Mouse (Mus musculus) lung, postnatal 0 days (tissue): ENCODE data around the gene Elovl5. TPM values are rescaled to one million over a fixed set of nuclear protein-coding genes. Genes with fewer than 3 reads are reported as not detected.

Experiments used
- ATAC-seq: fragments of 200-750 bp; cut with Nextera tagmentation; 2 replicates; pipeline ENCODE4 v1.8.0; 2017; ENCODE audit warnings: moderate library complexity
- DNase-seq: peaks from one replicate; pipeline ENCODE4 v3.0.0-alpha.2; 2016; ENCODE audit warnings: low spot score
- H3K27ac ChIP-seq: fragments of 300-500 bp; sonication (generic); 2 replicates; pipeline ENCODE4 v1.5.1; 2014; ENCODE audit warnings: antibody characterized with exemption, mild to moderate bottlenecking, low read length, mixed read lengths
- H3K27me3 ChIP-seq: fragments of 300-500 bp; sonication (generic); replicated peaks from 2 replicates; pipeline ENCODE4 v1.6.1; 2014; ENCODE audit warnings: low read length, mixed read lengths; ENCODE audit not compliant: insufficient read depth
- H3K36me3 ChIP-seq: fragments of 300-500 bp; sonication (generic); 2 replicates; pipeline ENCODE4 v1.6.1; 2014; ENCODE audit warnings: low read length, mixed read lengths; ENCODE audit not compliant: insufficient read depth
- H3K4me1 ChIP-seq: fragments of 300-500 bp; sonication (generic); 2 replicates; pipeline ENCODE4 v1.6.1; 2014; ENCODE audit warnings: antibody characterized with exemption, low read depth, low read length, mixed read lengths; ENCODE audit not compliant: insufficient read depth
- H3K4me2 ChIP-seq: fragments of 300-500 bp; sonication (generic); replicated peaks from 2 replicates; pipeline ENCODE4 v1.6.1; 2014; ENCODE audit warnings: low read depth, mild to moderate bottlenecking, low read length, moderate library complexity, mixed read lengths
- H3K4me3 ChIP-seq: fragments of 300-500 bp; sonication (generic); 2 replicates; pipeline ENCODE4 v1.5.1; 2014; ENCODE audit warnings: low read depth, low read length
- H3K9ac ChIP-seq: fragments of 300-500 bp; sonication (generic); replicated peaks from 2 replicates; pipeline ENCODE4 v1.6.1; 2014; ENCODE audit warnings: low read depth, mild to moderate bottlenecking
- H3K9me3 ChIP-seq: fragments of 300-500 bp; sonication (generic); 2 replicates; pipeline ENCODE4 v1.6.1; 2016; ENCODE audit warnings: low read length, mixed read lengths
- CTCF ChIP-seq: IDR thresholded peaks from 2 replicates; pipeline ENCODE4 v1.5.1; 2016; ENCODE audit warnings: antibody characterized with exemption, mild to moderate bottlenecking
- EP300 ChIP-seq: IDR thresholded peaks from 2 replicates; pipeline ENCODE4 v1.6.1; 2016; ENCODE audit warnings: antibody characterized with exemption, mild to moderate bottlenecking, control low read depth
- WGBS: fragments of 180-500 bp; shearing (Covaris S2); extraction: QIAGEN DNeasy Blood & Tissue Kit; methylation state at CpG from one replicate; pipeline ENCODE4 v1.1.7; 2014; 5-methylcytosine and 5-hydroxymethylcytosine counted together
- polyA plus RNA-seq: library from polyadenylated mRNA; unstranded; fragments of >200 nt; fragmentation: Nextera tagmentation; extraction: Ambion mirVana; gene quantifications from 2 replicates; pipeline ENCODE4 v1.2.1, GENCODE M21; 2015

The Elovl5 gene
- polyA plus RNA-seq, 1 experiment from 2014 or later: 213 TPM

DNA sequence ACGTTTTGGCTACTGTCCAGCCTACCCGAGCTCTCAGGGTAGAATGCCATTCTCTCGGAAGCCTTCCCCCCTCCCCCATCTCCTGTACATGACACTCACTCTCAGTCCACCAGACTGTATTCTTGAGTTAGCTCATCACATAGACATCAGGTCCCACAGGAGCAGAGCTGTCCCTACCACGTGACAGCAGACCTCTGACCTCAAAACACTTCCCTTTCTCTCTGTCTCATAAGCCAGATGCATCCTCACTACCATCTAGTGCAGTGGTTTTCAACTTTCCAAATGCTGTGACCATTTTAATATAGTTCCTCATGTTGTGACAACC is 13.7 kb downstream of the Elovl5 start:
- no peak overlapping the region for H3K9ac ChIP-seq
- H3K4me1 ChIP-seq: peaks cover 12% of the 10 kb centered on the region
- peak; percentile 55 for ATAC-seq
- H3K4me2 ChIP-seq: no peak overlapping the region
- no peak overlapping the region for H3K27ac ChIP-seq
- H3K4me3 ChIP-seq: no peak overlapping the region
- H3K27me3 ChIP-seq: no peaks in the 10 kb centered on the region
- H3K9me3 ChIP-seq: no peaks in the 10 kb centered on the region
- DNase-seq: peak; percentile 29
- 16% methylated on average over 4 of the region's 4 CpGs for WGBS
- TF ChIP-seq CTCF (no peak), EP300 (no peak)
- H3K36me3 ChIP-seq: no peaks in the 10 kb centered on the region

GRCm38 (mm10) chr9:77931740-77932139 is 14.6 kb downstream of the Elovl5 start:
- H3K36me3 ChIP-seq: no peaks in the 10 kb centered on the region
- no peak for ATAC-seq
- no peak overlapping the region for H3K27ac ChIP-seq
- H3K4me3 ChIP-seq: no peak overlapping the region
- DNase-seq: no peak
- WGBS: 80% methylated on average over 5 of the region's 5 CpGs
- no peaks in the 10 kb centered on the region for H3K27me3 ChIP-seq
- no peak overlapping the region for H3K4me2 ChIP-seq
- no peak overlapping the region for H3K9ac ChIP-seq
- TF ChIP-seq EP300: no peak
- no peak for TF ChIP-seq CTCF
- H3K9me3 ChIP-seq: no peaks in the 10 kb centered on the region
- peaks cover 12% of the 10 kb centered on the region for H3K4me1 ChIP-seq

DNA sequence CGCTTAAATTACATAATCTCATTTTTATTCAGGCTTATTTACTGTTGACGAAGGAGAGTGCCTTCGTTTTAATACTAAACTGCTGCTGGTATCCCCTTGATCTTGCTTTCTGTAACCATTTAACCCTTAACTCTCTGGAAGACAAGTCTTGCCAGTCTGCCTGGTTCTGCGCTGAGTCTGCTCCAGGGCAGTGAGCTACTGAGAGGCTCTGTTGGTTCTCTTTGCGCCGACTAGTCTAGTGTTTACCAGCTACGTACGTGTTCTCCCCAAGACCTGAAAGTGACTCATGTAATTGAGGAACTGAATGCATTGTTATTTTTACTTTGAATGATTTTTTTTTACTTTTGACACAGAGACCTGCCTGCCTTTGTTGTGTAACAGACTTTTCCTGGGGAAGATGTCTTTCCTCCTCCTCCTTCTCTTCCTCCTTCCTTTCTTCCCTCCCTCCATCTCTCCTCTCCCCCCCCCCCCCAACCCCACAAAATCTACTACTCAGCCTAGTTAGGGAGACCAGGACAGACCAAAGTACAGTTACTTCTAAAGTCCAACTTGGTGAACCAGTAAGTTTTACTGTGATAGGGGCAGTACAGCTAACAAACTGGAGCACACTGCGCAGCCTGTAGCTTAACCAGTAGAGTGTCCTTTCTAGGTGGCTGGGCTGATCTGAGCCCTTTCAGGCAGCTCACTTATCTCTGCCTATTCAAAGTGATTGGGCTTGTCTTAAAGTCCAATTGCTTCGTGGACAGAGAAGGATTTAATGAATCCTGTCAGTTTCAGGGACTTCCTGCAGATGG is 18.9 kb downstream of the Elovl5 start:
- Histone ChIP-seq H3K4me2 (no peak overlapping the region), H3K9ac (no peak overlapping the region), H3K9me3 (no peaks in the 10 kb centered on the region), H3K4me1 (peaks cover 20% of the 10 kb centered on the region; the same call in 1 of the 2 replicates), H3K27ac (peak overlapping the region; percentile 82), H3K36me3 (no peaks in the 10 kb centered on the region), H3K4me3 (no peak overlapping the region), H3K27me3 (no peaks in the 10 kb centered on the region)
- TF ChIP-seq EP300 (peak; percentile 52; the same call in 1 of the 2 replicates), CTCF (no peak)
- WGBS: 44% methylated on average over 10 of the region's 10 CpGs
- DNase-seq (peak; percentile 89), ATAC-seq (peak; percentile 78)

GRCm38 (mm10) chr9:77937875-77938274 is 20.7 kb downstream of the Elovl5 start:
- Histone ChIP-seq H3K36me3 (no peaks in the 10 kb centered on the region), H3K9ac (no peak overlapping the region), H3K4me3 (no peak overlapping the region), H3K9me3 (no peaks in the 10 kb centered on the region), H3K27me3 (no peaks in the 10 kb centered on the region), H3K4me1 (peaks cover 30% of the 10 kb centered on the region; the same call in 1 of the 2 replicates), H3K4me2 (no peak overlapping the region), H3K27ac (peak overlapping the region; percentile 32; the same call in 1 of the 2 replicates)
- 55% methylated on average over 11 of the region's 11 CpGs for WGBS
- DNase-seq (peak; percentile 54), ATAC-seq (no peak)
- TF ChIP-seq EP300 (no peak), CTCF (no peak)

DNA sequence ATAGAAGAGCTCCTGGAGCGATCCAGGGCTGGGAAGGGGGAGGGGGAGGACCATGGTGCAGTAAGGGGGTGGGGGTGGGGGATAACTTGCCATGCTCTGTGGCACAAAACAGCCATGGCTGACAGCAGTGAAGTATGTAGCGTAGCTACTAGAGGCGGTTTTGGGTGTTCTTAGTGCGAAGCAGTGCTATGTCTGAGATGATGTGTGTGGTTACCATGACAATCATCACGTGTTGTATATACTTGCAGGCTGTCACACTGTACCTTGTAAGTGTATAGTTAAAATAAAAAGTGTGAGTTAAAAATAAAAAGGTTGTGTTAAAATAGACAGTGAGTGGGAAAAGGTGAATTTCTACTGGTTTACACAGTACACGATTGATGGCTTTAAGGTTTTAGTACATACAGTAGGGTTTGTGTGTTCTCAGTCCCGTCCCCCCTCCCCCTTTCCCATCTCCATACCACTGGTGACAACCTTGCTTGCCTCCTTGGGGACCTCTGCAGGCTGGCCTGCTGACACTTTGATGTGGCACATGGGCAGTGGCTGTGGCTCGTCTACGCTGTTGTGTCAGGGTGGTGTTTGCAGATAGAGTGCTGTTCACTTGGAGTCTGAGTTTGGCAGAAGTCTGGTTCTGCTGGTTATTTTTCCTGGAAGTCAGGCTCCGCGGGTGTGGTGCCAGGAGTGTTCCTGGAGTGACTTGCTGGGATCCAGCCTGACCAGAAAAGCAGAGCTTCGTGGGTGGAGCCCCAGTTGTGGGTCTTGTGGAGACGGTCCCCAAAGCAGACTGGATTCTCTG is 21.8 kb downstream of the Elovl5 start:
- H3K9me3 ChIP-seq: no peaks in the 10 kb centered on the region
- no peak overlapping the region for H3K4me3 ChIP-seq
- peak overlapping the region; percentile 48 for H3K27ac ChIP-seq
- 34% methylated on average over 13 of the region's 13 CpGs for WGBS
- DNase-seq: peak; percentile 85
- no peak for TF ChIP-seq CTCF
- TF ChIP-seq EP300: peak; percentile 66
- no peak overlapping the region for H3K9ac ChIP-seq
- no peaks in the 10 kb centered on the region for H3K36me3 ChIP-seq
- no peaks in the 10 kb centered on the region for H3K27me3 ChIP-seq
- ATAC-seq: peak; percentile 61
- H3K4me1 ChIP-seq: peaks cover 30% of the 10 kb centered on the region; the same call in 1 of the 2 replicates
- 0 out of 2 replicates have a peak overlapping the region, but pooled peaks have one; percentile 11 for H3K4me2 ChIP-seq

DNA sequence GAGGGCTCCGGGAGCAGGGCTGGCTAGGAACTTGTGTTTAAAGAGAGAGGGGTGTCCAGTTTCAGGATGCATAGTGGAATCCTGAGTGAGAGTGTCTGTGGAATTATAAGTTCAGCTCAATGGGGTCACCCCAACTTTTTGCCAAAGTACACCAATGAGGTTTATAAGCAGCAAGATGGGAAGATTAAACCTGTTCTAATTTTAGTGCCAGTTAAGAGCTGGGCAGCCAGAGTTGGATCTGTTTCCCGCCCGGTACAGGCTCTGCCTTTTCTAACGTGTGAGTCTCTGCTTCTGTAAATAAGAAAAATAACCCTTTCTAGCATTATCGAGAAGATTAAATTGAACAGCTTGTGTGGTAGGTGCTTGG is 22.4 kb downstream of the Elovl5 start:
- H3K4me3 ChIP-seq: no peak overlapping the region
- H3K9ac ChIP-seq: no peak overlapping the region
- peak overlapping the region; percentile 48 for H3K27ac ChIP-seq
- H3K4me2 ChIP-seq: 0 out of 2 replicates have a peak overlapping the region, but pooled peaks have one; percentile 11
- WGBS: 39% methylated on average over 5 of the region's 5 CpGs
- DNase-seq (no peak), ATAC-seq (no peak)
- H3K9me3 ChIP-seq: no peaks in the 10 kb centered on the region
- H3K36me3 ChIP-seq: no peaks in the 10 kb centered on the region
- no peaks in the 10 kb centered on the region for H3K27me3 ChIP-seq
- TF ChIP-seq EP300: no peak; the same call in 1 of the 2 replicates
- TF ChIP-seq CTCF: no peak
- peaks cover 30% of the 10 kb centered on the region; the same call in 1 of the 2 replicates for H3K4me1 ChIP-seq
